Mouse (Mus musculus): Measurements from ENCODE around the gene Nbea.

GRCm38 (mm10) chr3:55751363-55751762 lies 432.1 kb downstream of the Nbea start:
- TF ChIP-seq CTCF (IDR thresholded peaks at IDR 0.05; ENCODE audit: low read depth, low read length): no peak
- TF ChIP-seq TAL1 (conservative IDR thresholded peaks at IDR 0.05; ENCODE audit: low read depth, low read length): no peak
